Mouse (Mus musculus) thymus, adult 2 months (tissue): ENCODE results near the gene Fndc10. TPM values are rescaled to one million over a fixed set of nuclear protein-coding genes. Genes with fewer than 3 reads are reported as not detected.

Source experiments
- DNase-seq: peaks from one replicate; pipeline ENCODE4 v3.0.0; 2021
- H3K27ac ChIP-seq: fragments of 200-500 bp; 2 replicates; pipeline ENCODE4 v1.5.1; 2012; ENCODE audit warnings: low read length, control low read depth; ENCODE audit not compliant: control insufficient read depth, insufficient read depth
- H3K27me3 ChIP-seq: fragments of 200-500 bp; 2 replicates; pipeline ENCODE4 v1.6.1; 2012; ENCODE audit warnings: mild to moderate bottlenecking, low read length, moderate library complexity, mixed read lengths; ENCODE audit not compliant: control insufficient read depth, insufficient read depth
- H3K36me3 ChIP-seq: fragments of 200-500 bp; 2 replicates; pipeline ENCODE4 v1.6.1; 2012; ENCODE audit warnings: mild to moderate bottlenecking, low read length, moderate library complexity; ENCODE audit not compliant: control insufficient read depth, insufficient read depth
- H3K4me1 ChIP-seq: fragments of 200-500 bp; replicated peaks from 2 replicates; pipeline ENCODE4 v1.6.1; 2012; ENCODE audit warnings: low read length; ENCODE audit not compliant: control insufficient read depth, insufficient read depth
- H3K4me3 ChIP-seq: fragments of 200-500 bp; 2 replicates; pipeline ENCODE4 v1.5.1; 2012; ENCODE audit warnings: mild to moderate bottlenecking, low read length, control low read depth, moderate library complexity; ENCODE audit not compliant: control insufficient read depth, insufficient read depth
- CTCF ChIP-seq: fragments of 200-500 bp; IDR thresholded peaks from 2 replicates; pipeline ENCODE4 v1.5.1; 2012; ENCODE audit warnings: mild to moderate bottlenecking, control low read depth, low read length, moderate library complexity, borderline replicate concordance; ENCODE audit not compliant: control insufficient read depth, poor library complexity, insufficient read depth; ENCODE audit errors: extremely low read depth
- POLR2A ChIP-seq: fragments of 200-500 bp; IDR thresholded peaks from 2 replicates; pipeline ENCODE4 v1.6.1; 2012; ENCODE audit warnings: mild to moderate bottlenecking, low read length, control low read depth, moderate library complexity; ENCODE audit not compliant: control insufficient read depth, poor library complexity, insufficient read depth; ENCODE audit errors: extremely low read depth
- WGBS: fragments of 180-500 bp; shearing (Covaris S2); methylation state at CpG from one replicate; pipeline ENCODE4 v1.1.7; 2018; 5-methylcytosine and 5-hydroxymethylcytosine counted together
- polyA plus RNA-seq: library from polyadenylated mRNA; depleted of rRNA; stranded (reverse); fragments of >200 nt; gene quantifications from 2 replicates; pipeline ENCODE4 v1.2.3, GENCODE M21; 2012

The Fndc10 gene
- polyA plus RNA-seq, 1 experiment, result 17.4 TPM

- Histone ChIP-seq H3K27ac (no peak overlapping the region), H3K36me3 (peaks cover 15% of the 10 kb centered on the region), H3K27me3 (no peaks in the 10 kb centered on the region), H3K4me1 (no peaks in the 10 kb centered on the region), H3K4me3 (no peak overlapping the region)
- WGBS, result 51% methylated on average over 4 of the region's 4 CpGs
- TF ChIP-seq CTCF (no peak), POLR2A (no peak)
- peak; percentile 16 for DNase-seq
Measured at GRCm38 (mm10) chr4:155721668-155722083, 27.5 kb downstream of the Fndc10 start.

- no peaks in the 10 kb centered on the region for H3K4me1 ChIP-seq
- H3K27me3 ChIP-seq, result no peaks in the 10 kb centered on the region
- H3K4me3 ChIP-seq, result no peak overlapping the region
- WGBS, result 98% methylated on average over 2 of the region's 2 CpGs
- no peak for DNase-seq
- H3K36me3 ChIP-seq, result peaks cover 4% of the 10 kb centered on the region; the same call in 1 of the 2 replicates
- TF ChIP-seq POLR2A (no peak), CTCF (no peak)
- no peak overlapping the region for H3K27ac ChIP-seq
Measured at GRCm38 (mm10) chr4:155727993-155728392, 33.9 kb downstream of the Fndc10 start.

- no peak for DNase-seq
- WGBS, result 94% methylated on average over 10 of the region's 10 CpGs
- TF ChIP-seq POLR2A (no peak), CTCF (no peak)
- Histone ChIP-seq H3K27ac (no peak overlapping the region), H3K27me3 (no peaks in the 10 kb centered on the region), H3K4me3 (no peak overlapping the region), H3K36me3 (no peaks in the 10 kb centered on the region), H3K4me1 (peaks cover 14% of the 10 kb centered on the region)
Measured at GRCm38 (mm10) chr4:155733267-155733666, 39.1 kb downstream of the Fndc10 start.

- H3K4me3 ChIP-seq, result peak within 1 kb of the TSS; percentile 89
- H3K36me3 ChIP-seq, result no peaks in the 10 kb centered on the region
- DNase-seq, result peak; percentile 86
- peaks cover 14% of the 10 kb centered on the region for H3K4me1 ChIP-seq
- under 1% methylated on average over 35 of the region's 35 CpGs for WGBS
- TF ChIP-seq POLR2A, result peak; percentile 65
- no peak; the same call in none of the 2 replicates for TF ChIP-seq CTCF
- H3K27me3 ChIP-seq, result no peaks in the 10 kb centered on the region
- H3K27ac ChIP-seq, result peak within 1 kb of the TSS; percentile 39
Measured at GRCm38 (mm10) chr4:155734350-155734941, 40.3 kb downstream of the Fndc10 start, which contains the start of gene Tmem240. TSS of gene Tmem240 (plus strand) at chr4:155734800.

- under 1% methylated on average over 74 of the region's 79 CpGs for WGBS
- no peaks in the 10 kb centered on the region for H3K36me3 ChIP-seq
- no peak overlapping the region for H3K27ac ChIP-seq
Measured at GRCm38 (mm10) chr4:155734951-155735702, 41.0 kb downstream of the Fndc10 start.

GRCm38 (mm10) chr4:155735788-155736187, 41.6 kb downstream of the Fndc10 start:
- 64% methylated on average over 5 of the region's 5 CpGs for WGBS
- Histone ChIP-seq H3K4me1 (peaks cover 14% of the 10 kb centered on the region), H3K4me3 (peak overlapping the region; percentile 89), H3K27me3 (no peaks in the 10 kb centered on the region), H3K36me3 (no peaks in the 10 kb centered on the region), H3K27ac (no peak overlapping the region)
- TF ChIP-seq CTCF, result no peak
- TF ChIP-seq POLR2A, result no peak
- no peak for DNase-seq

More at GRCm38 (mm10) chr4:155734951-155735702, 41.0 kb downstream of the Fndc10 start:
- DNase-seq, result peak; percentile 54
- peak overlapping the region; percentile 89 for H3K4me3 ChIP-seq
- H3K27me3 ChIP-seq, result no peaks in the 10 kb centered on the region
- TF ChIP-seq CTCF (no peak), POLR2A (0 out of 2 replicates have a peak, but pooled peaks have one; percentile 2)
- peaks cover 14% of the 10 kb centered on the region for H3K4me1 ChIP-seq
